8 mouse cellular contexts compared by ENCODE assay signal in the genomic region with DNA sequence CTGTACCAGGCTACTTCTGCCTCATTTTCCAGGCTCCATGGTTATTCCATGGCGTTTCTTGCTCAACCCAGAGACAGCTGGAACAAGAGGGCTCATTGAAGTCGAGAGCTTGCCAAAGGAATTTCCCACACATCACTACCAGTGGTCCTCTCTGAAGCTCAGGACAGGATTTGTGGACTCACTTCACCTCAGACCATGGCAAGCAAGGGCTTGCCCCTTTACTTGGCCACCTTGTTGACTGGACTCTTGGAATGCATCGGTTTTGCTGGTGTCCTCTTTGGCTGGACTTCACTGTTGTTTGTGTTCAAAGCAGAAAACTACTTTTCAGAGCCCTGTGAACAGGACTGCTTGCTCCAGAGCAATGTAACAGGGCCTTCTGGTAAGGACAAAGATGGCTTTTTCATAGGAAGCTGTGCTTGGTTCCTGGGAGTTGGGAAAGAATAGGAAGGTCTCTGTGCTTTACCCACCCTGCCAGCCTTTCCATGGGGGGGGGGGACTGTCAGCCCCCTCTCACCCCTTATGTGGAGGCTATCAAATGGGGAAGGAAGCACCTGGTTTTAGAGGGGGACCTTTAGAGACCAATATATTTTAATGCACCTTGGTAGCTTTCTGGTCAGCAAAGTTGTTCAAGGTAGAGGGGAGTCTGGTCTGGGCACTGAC. TPM values are rescaled to one million over a fixed set of nuclear protein-coding genes. Genes with fewer than 3 reads are reported as not detected.
DNase-seq lines count a peak whose midpoint lies in the region; ATAC-seq and TF ChIP-seq lines count a peak whose summit lies in the region.

No protein-coding gene starts in this region.

- H3K4me3 ChIP-seq in lung, embryonic 14.5 days (ENCODE audit: low read depth, low read length): peak overlapping the region; percentile 49
- H3K4me3 ChIP-seq in left cerebral cortex, adult 2 months: no peak overlapping the region

- intact Hi-C loops in heart, postnatal 10 days (cut with DNase I): loop anchor here (2.0 kb wide), 1 partner anchor 21 kb away; no protein-coding TSS in a partner anchor
- intact Hi-C loops in left cerebral cortex, adult 2 months (cut with DNase I): no loop called here

- ATAC-seq in lung, embryonic 14.5 days (ENCODE audit: insufficient read depth): no peak

- H3K36me3 ChIP-seq in lung, embryonic 14.5 days (ENCODE audit: insufficient read depth): peaks cover 34% of the 10 kb centered on the region

- TF ChIP-seq CTCF in lung, embryonic 14.5 days (IDR thresholded peaks at IDR 0.05; ENCODE audit: low read depth): no peak
- no peak for TF ChIP-seq CTCF in left cerebral cortex, adult 2 months (IDR thresholded peaks at IDR 0.05)

- H3K9me3 ChIP-seq in lung, embryonic 14.5 days (ENCODE audit: low read depth, low read length): no peaks in the 10 kb centered on the region

- peaks cover 9% of the 10 kb centered on the region for H3K4me1 ChIP-seq in lung, embryonic 14.5 days (ENCODE audit: insufficient read depth)

- DNase-seq in heart, adult 11 months: peak; percentile 94
- no peak for DNase-seq in heart, adult 8-10 months (ENCODE audit: low spot score)
- peak; percentile 49 for DNase-seq in Muller cell, postnatal 12 days (ENCODE audit: inconsistent ontology term)
- DNase-seq in heart, postnatal 10 days: peak; percentile 37 to 44
- DNase-seq in lung, embryonic 14.5 days: peak; percentile 48
- DNase-seq in left cerebral cortex, adult 2 months (ENCODE audit: extremely low spot score in 1 of 2, low spot score in 2 of 2): no peak
- DNase-seq in left cerebral cortex, adult 11 months (ENCODE audit: low spot score): no peak
- DNase-seq in yolk sac, embryonic 10.5 days (ENCODE audit: low spot score): no peak

- peak overlapping the region; percentile 90 for H3K27ac ChIP-seq in lung, embryonic 14.5 days (ENCODE audit: low read depth)
- H3K27ac ChIP-seq in left cerebral cortex, adult 2 months: no peak overlapping the region

- peak overlapping the region; percentile 64 for H3K9ac ChIP-seq in lung, embryonic 14.5 days

- H3K27me3 ChIP-seq in lung, embryonic 14.5 days (ENCODE audit: insufficient read depth, low read length): no peaks in the 10 kb centered on the region

- 29% methylated on average over 3 of the region's 3 CpGs for WGBS in lung, embryonic 14.5 days

- H3K4me2 ChIP-seq in lung, embryonic 14.5 days: peak overlapping the region; percentile 61

RNA-seq across cellular contexts. Expression of gene Slc43a3, which starts 1.2 kb away (rescaled TPM):
- total RNA-seq in heart, adult 8-10 months (2022): 10 to 100 TPM; 60.6 to 71.4 (median 66.2) TPM
- 100 to 1,000 TPM in 1 of 2 experiments, 10 to 100 TPM in 1; 53.0 to 109 TPM for total RNA-seq in heart, postnatal 10 days (2021)
- polyA plus RNA-seq in lung, embryonic 14.5 days (2014; fragmentation: Nextera tagmentation; extraction: Ambion mirVana): 77.4 and 78.9 TPM in 2 replicates
- under 1 TPM in 1 of 2 experiments, not detected in 1; 0.14 TPM for total RNA-seq in left cerebral cortex, adult 2 months (2021)

RNA-seq across cellular contexts. Expression of gene Prg2, which starts 42.6 kb away (rescaled TPM):
- total RNA-seq in heart, adult 8-10 months (2022): not detected
- under 1 TPM in 1 of 2 experiments, not detected in 1; 0.55 TPM for total RNA-seq in heart, postnatal 10 days (2021)
- polyA plus RNA-seq in lung, embryonic 14.5 days (2014; fragmentation: Nextera tagmentation; extraction: Ambion mirVana): 0.23 TPM in 1 of 2 replicates, not detected in the other
- total RNA-seq in left cerebral cortex, adult 2 months (2021): not detected

RNA-seq across cellular contexts. Expression of gene Prg3, which starts 50.4 kb away (rescaled TPM):
- not detected for total RNA-seq in heart, adult 8-10 months (2022)
- not detected for total RNA-seq in heart, postnatal 10 days (2021)
- not detected in 2 replicates for polyA plus RNA-seq in lung, embryonic 14.5 days (2014; fragmentation: Nextera tagmentation; extraction: Ambion mirVana)
- not detected for total RNA-seq in left cerebral cortex, adult 2 months (2021)

RNA-seq across cellular contexts. Expression of gene Rtn4rl2, which starts 51.1 kb away (rescaled TPM):
- 1 to 10 TPM; 1.6 to 3.9 (median 2.3) TPM for total RNA-seq in heart, adult 8-10 months (2022)
- 1 to 10 TPM; 4.0 to 8.0 TPM for total RNA-seq in heart, postnatal 10 days (2021)
- polyA plus RNA-seq in lung, embryonic 14.5 days (2014; fragmentation: Nextera tagmentation; extraction: Ambion mirVana): 1.1 and 1.2 TPM in 2 replicates
- 100 to 1,000 TPM in 1 of 2 experiments, 10 to 100 TPM in 1; 99.5 to 113 TPM for total RNA-seq in left cerebral cortex, adult 2 months (2021)

Comparison
In these comparisons a context has a peak if more than half of its experiments do, and no peak if none do; other contexts are left out.
1. DNase-seq: peak in heart, adult 11 months (single experiment), Muller cell, postnatal 12 days (single experiment), heart, postnatal 10 days (2 of 2) and lung, embryonic 14.5 days (single experiment); none in heart, adult 8-10 months (single experiment), left cerebral cortex, adult 2 months (0 of 2), left cerebral cortex, adult 11 months (single experiment) and yolk sac, embryonic 10.5 days (single experiment).
2. RNA of gene Slc43a3, which starts 1.2 kb away (total RNA-seq): 53.0 to 109 TPM in heart, postnatal 10 days and 60.6 to 71.4 TPM in heart, adult 8-10 months; 0.14 TPM in left cerebral cortex, adult 2 months; every median in the first group is over 10 times any median in the second.